Mouse (Mus musculus) bone marrow macrophage, adult 2 months (primary cell): ENCODE measurements around the gene Zfp53. TPM values are rescaled to one million over a fixed set of nuclear protein-coding genes. Genes with fewer than 3 reads are reported as not detected.

Experiments used
- H3K27ac ChIP-seq: 2 replicates; pipeline ENCODE4 v1.5.1; 2012; ENCODE audit warnings: low read depth, low read length; ENCODE audit not compliant: insufficient read depth
- H3K4me1 ChIP-seq: 2 replicates; pipeline ENCODE4 v1.6.1; 2012; ENCODE audit warnings: low read length; ENCODE audit not compliant: control insufficient read depth, insufficient read depth
- H3K4me3 ChIP-seq: 2 replicates; pipeline ENCODE4 v1.5.1; 2012; ENCODE audit warnings: mild to moderate bottlenecking, low read length, moderate library complexity; ENCODE audit not compliant: insufficient read depth
- CTCF ChIP-seq: IDR thresholded peaks from 2 replicates; pipeline ENCODE4 v1.5.1; 2012; ENCODE audit warnings: low read depth, mild to moderate bottlenecking, low read length, moderate library complexity
- POLR2A ChIP-seq: IDR thresholded peaks from 2 replicates; pipeline ENCODE4 v1.6.1; 2012; ENCODE audit warnings: mild to moderate bottlenecking, low read depth, low read length, borderline replicate concordance
- polyA plus RNA-seq: library from polyadenylated mRNA; stranded (reverse); fragments of >200 nt; gene quantifications from 2 replicates; pipeline ENCODE4 v1.2.4, GENCODE M21; 2012; ENCODE audit not compliant: missing spikeins, insufficient read depth, insufficient read length

The Zfp53 gene
- polyA plus RNA-seq, 1 experiment: 13.5 TPM

GRCm38 (mm10) chr17:21489500-21490001, 753 bp downstream of the Zfp53 start:
- TF ChIP-seq CTCF: no peak
- TF ChIP-seq POLR2A: no peak
- H3K4me1 ChIP-seq: peaks cover 8% of the 10 kb centered on the region
- peak overlapping the region; percentile 59; the same call in 1 of the 2 replicates for H3K27ac ChIP-seq
- peak overlapping the region; percentile 67 for H3K4me3 ChIP-seq

- H3K4me3 ChIP-seq: no peak overlapping the region
- no peaks in the 10 kb centered on the region for H3K4me1 ChIP-seq
- TF ChIP-seq POLR2A (no peak), CTCF (no peak)
- H3K27ac ChIP-seq: no peak overlapping the region
Observed at GRCm38 (mm10) chr17:21501365-21501764, 12.6 kb downstream of the Zfp53 start.

GRCm38 (mm10) chr17:21504524-21504923, 15.7 kb downstream of the Zfp53 start:
- TF ChIP-seq POLR2A (no peak), CTCF (no peak)
- H3K4me1 ChIP-seq: no peaks in the 10 kb centered on the region
- no peak overlapping the region for H3K4me3 ChIP-seq
- H3K27ac ChIP-seq: no peak overlapping the region

GRCm38 (mm10) chr17:21506258-21506657, 17.5 kb downstream of the Zfp53 start:
- TF ChIP-seq POLR2A: no peak
- no peak for TF ChIP-seq CTCF
- H3K4me1 ChIP-seq: no peaks in the 10 kb centered on the region
- no peak overlapping the region for H3K4me3 ChIP-seq

GRCm38 (mm10) chr17:21509756-21510155, 21.0 kb downstream of the Zfp53 start:
- H3K4me3 ChIP-seq: no peak overlapping the region
- no peak overlapping the region for H3K27ac ChIP-seq
- TF ChIP-seq CTCF (no peak), POLR2A (no peak)
- no peaks in the 10 kb centered on the region for H3K4me1 ChIP-seq

More at GRCm38 (mm10) chr17:21506258-21506657, 17.5 kb downstream of the Zfp53 start:
- H3K27ac ChIP-seq: no peak overlapping the region

GRCm38 (mm10) chr17:21515403-21516105, 26.8 kb downstream of the Zfp53 start:
- H3K4me3 ChIP-seq: peak overlapping the region; percentile 97; the same call in 1 of the 2 replicates
- no peaks in the 10 kb centered on the region for H3K4me1 ChIP-seq
- TF ChIP-seq POLR2A: no peak
- no peak for TF ChIP-seq CTCF
- H3K27ac ChIP-seq: peak overlapping the region; percentile 98

- no peak for TF ChIP-seq CTCF
- TF ChIP-seq POLR2A: 0 out of 2 replicates have a peak, but pooled peaks have one; percentile 65
- H3K27ac ChIP-seq: peak overlapping the region; percentile 98
- H3K4me1 ChIP-seq: no peaks in the 10 kb centered on the region
- H3K4me3 ChIP-seq: peak overlapping the region; percentile 97
Observed at GRCm38 (mm10) chr17:21516201-21517129, 27.7 kb downstream of the Zfp53 start.

GRCm38 (mm10) chr17:21517130-21517671, 28.4 kb downstream of the Zfp53 start:
- Histone ChIP-seq H3K4me1 (no peaks in the 10 kb centered on the region), H3K4me3 (peak overlapping the region; percentile 97; the same call in 1 of the 2 replicates), H3K27ac (peak overlapping the region; percentile 98)
- no peak for TF ChIP-seq CTCF
- TF ChIP-seq POLR2A: no peak

GRCm38 (mm10) chr17:21526270-21526669, 37.5 kb downstream of the Zfp53 start:
- Histone ChIP-seq H3K4me3 (no peak overlapping the region), H3K27ac (no peak overlapping the region), H3K4me1 (no peaks in the 10 kb centered on the region)
- TF ChIP-seq POLR2A (no peak), CTCF (no peak)
